Mouse (Mus musculus) cerebellum, postnatal 14 days (tissue): ENCODE measurements around the gene Cox8a.
A peak's percentile ranks its signal among the peaks of the same experiment; 100 is the strongest.

Source experiments
- DNase-seq, 2 experiments: peaks; one replicate each; pipeline ENCODE4 v3.0.0; 2021; ENCODE audit warnings: mixed read lengths in 2 of 2

Cox8a gene

DNA sequence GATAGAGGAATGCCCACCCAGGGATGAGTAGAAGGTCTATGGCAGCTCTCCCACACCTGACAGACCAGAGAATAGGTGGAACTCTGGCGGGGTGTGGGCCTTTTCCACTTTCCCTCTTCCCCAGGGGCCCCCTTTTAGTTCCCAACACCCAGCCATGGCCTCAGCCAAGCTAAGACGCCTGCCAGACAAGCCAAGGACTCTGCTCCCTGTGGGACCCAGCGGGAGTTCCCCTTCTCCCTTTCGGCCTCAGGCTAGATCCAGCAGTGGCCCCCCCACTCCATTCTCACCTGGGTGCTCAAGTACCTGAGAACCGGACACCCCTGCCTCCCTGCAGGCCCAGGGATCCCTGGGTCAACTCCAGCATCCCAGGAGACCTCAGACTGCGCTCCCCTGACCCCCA, 4.8 kb upstream of the Cox8a start:
- DNase-seq, result no peak

- no peak for DNase-seq
Observed at GRCm38 (mm10) chr19:7218753-7219152, 1.3 kb upstream of the Cox8a start.

- DNase-seq, result no peak
Observed at GRCm38 (mm10) chr19:7217926-7218267, 481 bp upstream of the Cox8a start.

- peak; percentile 77 to 79 for DNase-seq
Observed at GRCm38 (mm10) chr19:7214484-7214883, 2.9 kb downstream of the Cox8a start.

GRCm38 (mm10) chr19:7213010-7213409, 4.4 kb downstream of the Cox8a start:
- no peak for DNase-seq

GRCm38 (mm10) chr19:7212216-7212615, 5.2 kb downstream of the Cox8a start:
- DNase-seq, result no peak

DNA sequence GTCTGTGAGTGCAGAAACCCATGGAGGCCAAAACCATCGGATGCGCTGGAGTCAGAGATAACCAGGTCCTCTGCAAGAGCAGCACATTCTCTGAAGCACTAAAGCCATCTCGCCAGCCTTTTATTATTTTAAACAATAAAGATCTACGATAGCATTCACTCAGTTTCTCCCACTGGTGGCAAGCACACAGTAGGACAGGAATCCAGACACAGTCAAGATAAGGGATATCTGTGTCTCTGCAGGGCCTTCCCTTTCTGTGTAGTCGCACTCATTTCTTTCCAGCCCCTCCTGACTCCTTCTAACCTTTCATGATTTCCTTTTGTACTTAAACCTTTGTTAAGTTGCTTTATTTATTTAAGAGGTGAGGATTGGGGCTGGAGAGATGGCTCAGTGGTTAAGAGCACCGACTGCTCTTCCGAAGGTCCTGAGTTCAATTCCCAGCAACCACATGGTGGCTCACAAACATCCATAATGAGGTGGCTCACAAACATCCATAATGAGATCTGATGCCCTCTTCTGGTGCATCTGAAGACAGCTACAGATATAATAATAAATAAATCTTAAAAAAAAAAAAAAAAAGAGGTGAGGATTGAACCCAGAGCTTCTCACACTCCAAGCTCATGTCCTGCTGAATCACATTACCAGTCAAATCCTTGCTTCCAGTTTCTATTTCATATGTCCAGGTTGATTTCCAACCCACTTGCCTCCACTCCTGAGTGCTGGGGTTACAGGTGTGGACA, 7.3 kb downstream of the Cox8a start:
- DNase-seq, result no peak

DNA sequence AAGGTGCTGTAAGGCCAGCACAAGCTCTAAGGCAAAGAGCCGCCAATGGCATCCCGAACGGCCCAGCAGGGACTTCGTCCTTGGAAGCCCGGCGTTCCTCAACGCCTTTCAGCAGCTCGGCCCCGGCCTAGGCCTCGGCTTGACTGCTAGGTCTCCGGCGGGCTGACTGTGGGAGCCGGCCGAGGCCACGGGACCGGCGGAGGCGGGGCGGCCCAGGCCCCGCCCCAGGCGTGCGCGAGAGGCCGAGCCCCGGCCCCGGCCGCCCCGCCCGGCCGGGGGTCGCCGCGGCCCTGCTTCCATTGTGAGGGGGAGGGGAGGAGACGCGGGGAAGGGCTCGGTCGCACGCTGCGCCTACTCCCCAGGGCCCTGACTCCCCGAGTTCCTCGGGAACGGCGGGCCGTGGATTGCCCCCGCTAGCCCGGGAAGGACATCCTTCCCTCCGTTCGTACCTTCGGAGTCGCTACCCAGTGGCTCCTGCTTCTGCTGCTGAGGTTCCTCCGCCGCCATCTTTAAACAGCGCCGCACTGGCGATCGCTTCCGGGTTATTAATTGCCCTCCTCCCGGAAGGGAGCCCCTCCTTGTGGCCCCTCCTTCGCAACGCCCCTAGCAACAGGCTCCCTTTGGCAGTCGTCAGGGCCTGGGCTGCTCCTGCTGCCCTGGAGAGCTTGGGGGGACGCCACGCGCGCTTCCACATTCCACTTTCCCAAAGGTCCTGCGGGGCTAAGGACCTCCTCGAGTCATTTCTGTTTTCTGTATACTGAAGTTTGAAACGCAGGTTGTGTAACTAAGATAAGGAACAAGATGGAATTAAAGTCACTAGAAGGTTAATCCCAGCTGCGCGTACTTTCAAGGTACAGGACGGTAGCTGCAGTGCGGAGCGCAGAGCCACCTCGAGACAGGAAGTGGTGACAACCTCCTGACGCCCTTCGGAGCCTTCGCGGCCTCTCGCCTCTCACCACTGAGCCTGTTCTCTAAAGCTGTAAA, 11.4 kb downstream of the Cox8a start, which contains the start of gene Otub1:
Otub1 (minus strand) TSS at position 564 of the 984 bp plus-strand sequence.
- peak; percentile 90 to 94 for DNase-seq

GRCm38 (mm10) chr19:7205326-7205725, 12.1 kb downstream of the Cox8a start:
- DNase-seq, result no peak

- DNase-seq, result no peak
Observed at GRCm38 (mm10) chr19:7204898-7205297, 12.5 kb downstream of the Cox8a start.

- DNase-seq, result no peak
Observed at GRCm38 (mm10) chr19:7200427-7200826, 17.0 kb downstream of the Cox8a start.

DNA sequence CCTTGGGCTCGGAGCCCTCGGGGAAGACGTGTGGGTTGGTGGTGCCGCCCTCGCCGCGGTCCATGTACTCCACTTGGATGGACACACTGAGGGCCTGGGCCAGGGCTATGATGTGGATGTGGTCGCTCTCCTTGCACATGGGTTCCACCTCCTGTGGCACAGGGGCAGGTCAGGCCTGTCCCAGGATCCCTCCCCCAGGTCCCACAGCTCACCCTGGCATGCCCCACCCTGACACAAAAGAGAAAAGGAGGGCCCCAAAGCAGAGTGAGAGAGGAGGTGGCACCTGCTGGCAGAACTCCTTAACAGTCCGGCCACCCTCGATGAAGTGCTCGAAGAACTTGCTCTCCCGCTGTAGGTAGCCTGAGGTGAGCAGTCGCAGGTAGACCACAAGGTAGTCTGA, 18.3 kb downstream of the Cox8a start:
- DNase-seq, result no peak

- DNase-seq, result no peak
Observed at GRCm38 (mm10) chr19:7197445-7197844, 20.0 kb downstream of the Cox8a start.

DNA sequence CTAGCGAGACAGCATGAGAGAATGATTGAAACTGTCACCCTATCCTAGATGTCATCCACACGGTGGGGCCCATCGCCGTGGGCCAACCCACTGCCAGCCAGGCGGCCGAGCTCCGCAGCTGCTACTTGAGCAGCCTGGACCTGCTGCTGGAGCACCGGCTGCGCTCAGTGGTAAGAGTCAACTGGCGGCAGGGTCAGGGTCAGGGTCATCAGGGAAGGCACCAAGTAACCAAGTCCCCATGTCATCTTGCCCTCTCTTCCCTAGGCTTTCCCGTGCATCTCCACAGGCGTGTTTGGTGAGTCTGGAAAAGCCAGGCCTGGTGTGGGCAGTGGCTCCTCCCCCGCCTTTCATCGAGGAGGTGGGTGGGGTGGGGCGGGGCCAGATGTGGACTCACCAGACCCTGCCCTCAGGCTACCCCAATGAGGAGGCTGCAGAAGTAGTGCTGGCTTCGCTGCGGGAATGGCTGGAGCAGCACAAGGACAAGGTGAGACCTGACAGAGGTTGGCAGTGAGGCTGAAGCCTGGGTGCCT, 20.6 kb downstream of the Cox8a start:
- DNase-seq, result no peak

GRCm38 (mm10) chr19:7195900-7196728, 21.3 kb downstream of the Cox8a start:
- DNase-seq, result peak; percentile 85 to 86

- DNase-seq, result no peak
Observed at GRCm38 (mm10) chr19:7192561-7192967, 24.9 kb downstream of the Cox8a start.

GRCm38 (mm10) chr19:7191639-7192038, 25.8 kb downstream of the Cox8a start:
- no peak for DNase-seq

- DNase-seq, result no peak
Observed at GRCm38 (mm10) chr19:7190986-7191385, 26.4 kb downstream of the Cox8a start.

- no peak for DNase-seq
Observed at GRCm38 (mm10) chr19:7189026-7189425, 28.4 kb downstream of the Cox8a start.

DNA sequence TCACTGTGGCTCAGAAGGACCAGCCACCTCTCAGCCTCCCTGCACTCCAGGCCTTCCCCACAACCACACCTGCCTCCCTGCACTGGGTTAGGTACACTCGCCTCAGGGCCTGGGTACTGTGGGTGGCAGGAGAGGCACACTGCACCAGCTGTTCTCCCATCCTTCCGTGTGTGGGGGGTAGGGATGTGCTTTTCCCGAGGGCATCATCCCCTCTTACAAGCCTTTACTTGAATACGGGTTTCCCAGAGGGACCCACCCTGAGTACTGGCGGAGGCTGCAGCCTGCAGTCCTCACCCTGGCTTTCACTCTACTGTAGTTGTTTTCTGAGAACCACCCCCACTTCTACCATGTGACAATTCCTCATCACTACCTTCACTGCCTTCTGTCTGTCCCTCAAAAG, 30.3 kb downstream of the Cox8a start:
- no peak for DNase-seq

- no peak for DNase-seq
Observed at GRCm38 (mm10) chr19:7185715-7186291, 31.6 kb downstream of the Cox8a start.

DNA sequence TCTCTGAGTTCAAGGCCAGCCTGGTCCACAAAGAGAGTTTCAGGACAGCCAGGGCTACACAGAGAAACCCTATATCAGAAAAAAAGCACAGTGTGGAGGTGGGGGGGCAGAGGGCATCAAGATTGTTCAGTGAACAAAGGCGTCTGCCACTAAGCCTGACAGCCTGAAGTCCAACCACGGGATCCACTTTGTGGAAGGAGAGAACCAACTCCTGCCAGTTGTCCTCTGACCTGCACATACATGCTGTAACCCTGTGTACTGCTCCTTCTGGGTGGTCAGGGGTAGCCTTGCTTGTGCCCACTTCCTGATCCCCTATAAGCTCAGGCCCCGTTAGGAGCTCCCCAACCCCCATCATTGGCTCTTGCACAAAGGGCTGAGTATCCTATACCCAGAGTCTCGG, 32.4 kb downstream of the Cox8a start:
- DNase-seq, result no peak
